Mouse (Mus musculus): ENCODE results near the gene Avpr1b. TPM values are rescaled to one million over a fixed set of nuclear protein-coding genes. Genes with fewer than 3 reads are reported as not detected.

Gene Avpr1b
- polyA plus RNA-seq (2015; fragmentation: Nextera tagmentation; extraction: Ambion mirVana) = not detected in 2 replicates

GRCm38 (mm10) chr1:131598905-131599304 lies at the start of gene Avpr1b:
Avpr1b (plus strand) TSS chr1:131599239.

GRCm38 (mm10) chr1:131637791-131638540 lies 38.9 kb downstream of the Avpr1b start, which contains the start of gene Ctse:
Ctse (plus strand) TSS chr1:131638306.

Other genes with a start within 250 kb of the Avpr1b start
- gene Srgap2, start 71.9 kb upstream of the Avpr1b start, polyA plus RNA-seq (2015; fragmentation: Nextera tagmentation; extraction: Ambion mirVana) = 8.3 and 11.2 TPM in 2 replicates
- 0.82 and 1.9 TPM in 2 replicates for gene Fam72a, start 71.3 kb upstream of the Avpr1b start, polyA plus RNA-seq (2015; fragmentation: Nextera tagmentation; extraction: Ambion mirVana)
- gene Ctse, start 39.1 kb downstream of the Avpr1b start, polyA plus RNA-seq (2015; fragmentation: Nextera tagmentation; extraction: Ambion mirVana) = 18.7 and 19.0 TPM in 2 replicates
- gene Rab7b, start 89.5 kb downstream of the Avpr1b start, polyA plus RNA-seq (2015; fragmentation: Nextera tagmentation; extraction: Ambion mirVana) = 20.4 and 21.8 TPM in 2 replicates
- gene Slc26a9, start 144.8 kb downstream of the Avpr1b start, polyA plus RNA-seq (2015; fragmentation: Nextera tagmentation; extraction: Ambion mirVana) = not detected in 2 replicates
- gene Pm20d1, start 198.1 kb downstream of the Avpr1b start, polyA plus RNA-seq (2015; fragmentation: Nextera tagmentation; extraction: Ambion mirVana) = 1.8 TPM in 2 replicates
- gene Slc41a1, start 228.3 kb downstream of the Avpr1b start, polyA plus RNA-seq (2015; fragmentation: Nextera tagmentation; extraction: Ambion mirVana) = 9.5 and 11.0 TPM in 2 replicates